Mouse (Mus musculus): Measurements from ENCODE around the gene Chchd6.

Chchd6 gene

DNA sequence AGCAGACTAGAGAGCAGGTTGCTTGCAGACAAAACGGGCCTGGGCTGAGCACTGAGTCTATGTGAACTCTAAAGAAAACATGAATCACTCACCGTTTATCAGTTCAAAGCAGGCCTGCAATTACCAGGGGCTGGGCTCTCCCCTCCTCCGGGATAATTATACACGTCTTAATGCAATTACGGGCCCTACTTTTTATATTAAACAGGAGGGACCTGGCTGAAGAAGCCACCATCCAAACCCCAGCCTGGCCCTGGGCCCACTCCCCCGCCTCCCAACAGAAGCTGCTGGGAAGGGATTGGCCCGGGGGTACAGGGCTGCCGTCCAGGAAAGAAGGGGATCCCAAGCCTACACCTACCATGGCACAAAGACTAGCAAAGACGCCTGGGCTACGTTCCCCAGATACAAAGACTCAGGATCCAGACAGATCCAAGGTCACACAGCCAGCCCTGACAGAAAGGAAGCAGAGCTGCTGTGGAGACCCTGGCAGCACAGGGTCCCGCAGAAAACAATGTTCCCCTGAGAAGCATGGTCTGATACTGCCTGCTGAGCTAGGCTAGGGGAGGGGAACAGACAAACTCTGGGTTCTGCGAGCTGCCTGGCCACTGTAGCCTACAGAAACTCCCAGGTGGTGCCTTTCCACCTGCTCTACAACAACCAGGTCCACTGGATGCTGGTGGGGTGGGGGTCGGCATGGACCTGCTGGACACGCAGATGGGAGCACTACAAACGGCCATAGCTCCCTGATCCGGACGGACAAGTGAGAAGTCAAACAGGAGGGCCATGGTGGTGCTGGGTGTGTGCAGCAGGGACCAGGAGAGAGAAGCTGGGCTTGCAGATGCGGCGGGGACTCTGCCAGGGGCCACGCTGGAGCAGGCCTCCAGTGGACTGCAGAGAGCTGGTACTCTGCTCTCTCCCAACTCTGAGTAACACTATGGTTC, 235.4 kb downstream of the Chchd6 start:
- DNase-seq (ENCODE audit: low read depth, low spot score), result no peak

DNA sequence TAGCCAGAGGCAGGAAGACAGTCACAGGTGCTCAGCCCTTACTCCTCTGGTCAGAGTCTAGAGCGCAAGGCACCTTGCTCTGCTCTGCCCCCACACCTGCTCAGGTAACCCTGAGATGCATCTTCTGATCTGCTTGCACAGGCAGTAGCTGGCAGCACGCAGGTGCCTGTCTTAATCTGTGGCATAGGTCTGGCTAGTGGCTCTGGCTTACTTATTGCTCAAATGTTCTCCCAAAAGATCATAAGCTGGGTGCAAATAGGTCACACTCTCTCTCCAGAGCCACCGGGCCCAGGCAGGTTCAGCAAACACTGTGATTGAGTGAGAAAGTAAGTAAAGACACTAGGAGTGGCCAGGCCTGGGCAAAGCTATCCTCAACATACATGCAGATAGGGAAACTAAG, 236.3 kb downstream of the Chchd6 start:
- DNase-seq (ENCODE audit: low read depth, low spot score), result no peak

GRCm38 (mm10) chr6:89355661-89356060, 239.8 kb downstream of the Chchd6 start:
- no peak for DNase-seq (ENCODE audit: low read depth, low spot score)

DNA sequence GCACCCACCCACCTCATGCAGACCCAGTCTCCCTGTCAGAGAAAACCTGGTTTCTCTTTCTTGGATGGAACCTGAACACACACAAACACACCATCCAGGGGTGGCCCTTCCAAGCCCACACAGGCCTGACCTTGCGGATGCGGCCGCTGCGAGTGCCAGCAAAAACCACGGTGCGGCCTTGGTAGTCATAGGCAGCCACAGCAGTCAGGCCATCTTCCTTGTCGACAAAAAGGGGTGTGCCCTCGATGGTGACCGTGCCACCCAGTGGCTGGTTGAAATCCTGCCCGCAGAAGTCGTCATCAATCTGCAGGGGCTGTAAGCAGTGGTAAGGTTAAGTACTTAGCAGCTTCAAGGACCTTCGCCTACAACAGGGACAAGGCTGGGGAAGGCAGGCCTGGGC, 240.7 kb downstream of the Chchd6 start:
- DNase-seq (ENCODE audit: low read depth, low spot score), result no peak

- no peak for DNase-seq (ENCODE audit: low read depth, low spot score)
Measured at GRCm38 (mm10) chr6:89354076-89354475, 241.4 kb downstream of the Chchd6 start.

DNA sequence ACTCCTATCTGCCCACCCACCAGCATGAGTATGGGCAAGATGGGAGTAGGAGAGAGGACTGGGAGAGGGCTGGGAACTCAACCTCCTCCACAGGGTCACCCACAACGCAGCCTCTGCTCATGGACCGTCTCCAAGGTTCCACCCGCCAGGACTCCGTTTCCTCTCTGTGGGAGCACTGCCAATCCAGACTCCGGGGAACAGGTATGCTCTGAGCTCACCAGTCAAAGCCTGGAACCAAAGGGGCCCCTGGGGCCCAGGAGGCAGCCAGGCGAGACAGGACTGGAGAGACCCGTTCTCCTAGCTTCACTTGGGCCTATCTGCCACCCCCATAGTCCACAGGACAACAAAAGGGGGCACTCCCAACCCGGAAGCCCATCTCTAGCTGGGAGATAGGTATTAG, 242.4 kb downstream of the Chchd6 start:
- DNase-seq (ENCODE audit: low read depth, low spot score), result no peak

DNA sequence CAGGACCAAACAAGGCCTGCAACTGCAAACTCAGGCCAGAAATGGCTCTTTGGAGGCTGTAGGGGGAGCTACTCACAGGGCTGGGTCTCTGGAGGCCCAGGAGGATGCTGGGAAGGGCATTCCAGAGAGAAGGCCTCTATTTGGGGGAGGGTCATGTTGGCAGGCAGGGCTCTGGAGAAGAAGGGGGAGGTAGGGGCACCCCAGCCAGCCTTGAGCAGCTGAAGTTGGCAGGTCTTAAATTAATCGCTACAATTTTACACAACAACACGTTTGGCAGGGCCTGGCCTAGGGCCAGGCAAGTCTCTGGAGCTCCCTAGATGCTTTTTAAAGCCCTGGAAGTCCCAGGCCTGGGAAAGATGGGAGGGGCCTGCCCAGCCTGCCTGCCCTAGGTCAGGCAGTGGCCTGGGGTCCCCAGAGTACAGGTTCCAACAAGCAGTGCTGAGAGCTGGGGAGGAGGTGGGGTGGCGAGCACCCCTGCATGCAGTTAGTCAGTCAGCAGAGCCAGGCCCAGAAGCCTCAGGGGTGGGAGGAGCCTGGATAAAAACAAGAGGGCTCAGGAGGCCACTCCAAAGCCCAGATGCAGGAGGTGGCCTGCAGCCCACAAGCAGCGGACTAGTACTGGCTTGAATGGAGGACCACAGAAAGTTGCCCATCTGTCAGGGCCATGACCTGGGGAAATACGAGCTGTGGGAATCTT, 243.9 kb downstream of the Chchd6 start:
- DNase-seq (ENCODE audit: low read depth, low spot score), result no peak

DNA sequence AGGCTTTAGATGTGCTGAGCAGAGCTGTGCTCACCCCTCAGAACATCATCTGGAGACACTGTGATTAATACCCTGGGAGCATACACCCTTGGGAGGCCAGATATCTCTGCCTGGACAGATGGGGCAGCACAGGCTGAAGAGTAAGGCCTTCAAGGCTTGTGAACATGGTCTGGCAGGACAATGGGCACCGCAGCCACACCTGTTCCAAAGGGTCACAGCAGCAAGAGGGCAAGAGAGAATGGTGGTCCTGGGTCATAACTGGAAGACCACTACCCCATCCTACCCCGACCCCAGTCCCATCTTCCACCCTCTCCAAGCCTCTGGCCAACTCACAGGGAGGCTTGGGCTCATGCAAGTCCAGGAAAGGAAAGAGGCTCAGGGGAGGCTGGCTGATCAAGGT, 244.9 kb downstream of the Chchd6 start:
- no peak for DNase-seq (ENCODE audit: low read depth, low spot score)

DNA sequence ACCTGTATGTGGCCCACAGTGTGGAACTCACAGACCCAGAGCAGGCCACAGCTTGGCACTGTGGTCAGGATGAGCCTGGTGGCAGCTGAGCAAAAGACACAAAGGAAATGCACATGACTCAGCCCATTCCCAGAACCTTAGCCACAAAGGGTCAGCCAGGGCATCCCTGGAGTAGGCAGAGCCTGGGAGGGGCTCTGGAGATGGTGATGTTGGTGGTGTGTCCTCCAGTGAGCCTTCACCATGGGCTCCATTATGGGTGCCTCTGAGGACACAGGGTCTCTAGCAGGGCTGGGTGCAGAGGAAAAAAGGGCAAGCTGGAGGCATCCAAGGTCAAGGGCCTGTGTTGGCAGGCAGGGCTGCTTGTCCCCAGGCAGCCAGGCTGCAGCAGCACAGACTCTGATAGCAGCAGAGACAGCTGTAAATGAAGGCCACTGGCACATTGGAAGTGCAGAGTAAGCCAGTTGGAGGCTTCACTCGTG, 245.4 kb downstream of the Chchd6 start:
- DNase-seq (ENCODE audit: low read depth, low spot score), result no peak

DNA sequence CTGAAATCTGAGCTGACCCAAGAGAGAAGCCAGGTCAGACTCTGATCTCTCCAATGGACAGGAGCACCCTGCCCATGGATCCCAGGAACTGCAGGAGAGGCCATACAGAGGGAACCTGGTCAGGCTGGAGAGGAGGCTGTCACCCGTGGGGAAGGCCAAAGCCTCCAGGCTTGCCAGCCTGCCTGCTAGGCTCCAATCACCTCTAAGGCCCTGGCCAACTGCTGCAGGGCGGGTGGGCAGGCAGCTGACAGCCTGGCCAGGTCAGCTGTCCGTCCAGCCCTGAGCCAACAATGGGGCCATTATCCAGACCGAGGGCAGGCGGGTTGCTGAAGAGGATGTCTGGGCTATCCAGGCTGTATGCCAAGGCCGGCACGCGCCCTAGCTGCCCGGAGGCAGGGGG, 247.1 kb downstream of the Chchd6 start:
- no peak for DNase-seq (ENCODE audit: low read depth, low spot score)

- DNase-seq (ENCODE audit: low read depth, low spot score), result no peak
Measured at GRCm38 (mm10) chr6:89347792-89348191, 247.7 kb downstream of the Chchd6 start.

DNA sequence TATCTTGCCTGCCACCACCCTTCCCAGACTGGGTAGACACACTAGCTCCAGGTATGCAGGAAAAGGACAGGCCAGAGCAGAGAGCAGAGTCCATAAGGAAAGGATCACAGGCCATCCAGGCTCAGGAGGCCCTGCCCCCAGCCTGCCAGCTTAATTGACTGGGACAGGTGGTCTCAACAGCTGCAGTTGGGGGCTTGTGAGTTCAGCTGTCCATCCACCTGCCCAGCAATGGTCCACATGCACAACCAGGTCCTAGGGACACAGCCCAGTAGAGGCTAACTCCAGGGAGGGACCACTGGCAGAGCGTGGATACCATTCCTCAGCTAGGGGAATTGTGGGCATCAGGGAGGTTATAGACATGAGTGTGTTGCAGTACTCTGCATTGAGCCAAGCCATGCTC, 249.6 kb downstream of the Chchd6 start:
- no peak for DNase-seq (ENCODE audit: low read depth, low spot score)

DNA sequence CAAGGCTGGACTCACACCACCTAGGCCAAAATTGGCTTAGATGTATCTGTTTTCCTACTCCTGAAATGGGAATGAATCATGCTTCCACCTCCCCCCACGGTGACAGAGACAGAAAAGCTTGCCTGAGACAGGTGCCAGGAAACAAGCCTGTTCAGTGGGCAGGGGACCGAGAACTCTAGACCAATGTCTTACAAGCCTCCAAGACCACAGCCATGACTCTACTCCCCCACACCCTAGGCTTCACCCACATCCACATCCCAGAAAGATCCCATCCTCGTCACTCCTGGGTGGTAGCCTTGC, 250.0 kb downstream of the Chchd6 start:
- no peak for DNase-seq (ENCODE audit: low read depth, low spot score)

GRCm38 (mm10) chr6:89344613-89345485, 250.6 kb downstream of the Chchd6 start:
- DNase-seq (ENCODE audit: low read depth, low spot score), result no peak

DNA sequence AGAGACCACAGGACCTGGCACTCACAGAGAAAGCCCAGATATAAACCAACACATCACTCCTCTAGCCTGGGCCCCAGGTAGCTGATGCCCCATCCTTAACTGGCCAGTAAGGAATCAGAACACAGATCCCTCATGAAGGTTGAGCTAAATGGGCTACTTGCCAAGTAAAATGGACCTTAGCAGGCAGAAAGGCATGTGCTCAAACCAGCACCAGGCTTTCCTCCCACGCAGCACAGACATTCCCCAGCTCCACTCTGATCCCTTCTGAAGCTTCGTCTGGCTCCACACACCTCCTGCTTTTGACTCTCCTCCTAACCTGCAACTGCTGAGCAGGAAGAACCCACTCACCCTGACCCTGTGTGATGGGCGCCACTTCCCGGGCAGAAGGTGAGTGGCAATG, 253.5 kb downstream of the Chchd6 start:
- no peak for DNase-seq (ENCODE audit: low read depth, low spot score)

GRCm38 (mm10) chr6:89339447-89339846, 256.0 kb downstream of the Chchd6 start:
- DNase-seq (ENCODE audit: low read depth, low spot score), result no peak

GRCm38 (mm10) chr6:89338733-89339132, 256.7 kb downstream of the Chchd6 start:
- DNase-seq (ENCODE audit: low read depth, low spot score), result no peak

DNA sequence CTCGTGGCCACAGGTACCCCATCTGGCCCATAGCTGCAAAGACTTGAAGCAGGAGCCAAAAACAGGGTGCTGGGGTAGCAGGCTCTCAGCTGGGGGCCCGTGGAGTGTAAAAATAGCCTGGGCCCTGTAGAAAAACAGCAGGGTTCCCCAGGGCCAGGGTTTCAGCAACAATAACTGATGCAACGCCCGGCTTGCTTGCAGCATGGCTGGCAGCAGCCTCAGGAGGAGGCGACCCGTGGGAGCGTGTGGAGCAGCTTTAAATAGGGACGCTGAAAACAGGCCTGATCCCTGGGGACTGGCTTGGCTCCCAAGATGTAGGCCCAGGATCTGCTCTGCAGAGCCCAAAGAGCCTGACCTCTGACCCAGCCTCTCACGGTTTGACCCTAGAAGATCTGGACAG, 257.9 kb downstream of the Chchd6 start:
- DNase-seq (ENCODE audit: low read depth, low spot score), result no peak

DNA sequence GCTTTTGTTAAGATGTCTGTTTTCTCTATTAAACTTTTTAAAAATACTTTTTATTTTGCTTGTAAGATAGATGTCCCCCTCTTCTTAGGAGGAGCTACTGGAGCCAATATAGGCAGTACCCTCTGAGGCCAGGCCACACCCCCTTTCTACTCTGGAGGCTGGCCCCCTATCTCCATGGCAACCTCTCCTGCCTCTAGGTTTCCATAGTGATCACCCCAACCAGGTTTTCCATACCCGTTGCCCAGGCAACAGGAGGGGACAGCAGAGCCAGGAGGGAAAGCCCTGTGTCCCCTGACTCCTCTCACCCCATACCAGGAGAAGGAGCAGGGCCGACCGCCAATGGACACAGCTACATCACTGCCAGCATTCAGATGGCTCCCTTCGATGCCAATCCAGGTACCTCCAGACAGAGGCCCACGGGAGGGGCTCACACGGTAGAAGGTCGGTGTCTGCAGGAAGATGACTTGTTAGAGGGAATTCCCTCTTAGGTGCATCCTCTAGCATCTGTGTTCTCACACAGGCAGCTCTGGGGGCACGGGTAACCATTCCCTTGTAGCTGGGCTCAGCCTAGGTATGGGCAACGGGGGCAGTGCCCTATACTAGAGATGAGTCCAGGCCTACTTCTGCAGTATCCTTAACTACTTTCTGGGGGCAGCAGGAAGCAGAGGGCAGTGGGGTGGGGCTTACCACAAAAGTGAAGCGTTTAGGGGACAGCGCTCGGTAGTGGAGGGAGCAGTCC, 261.3 kb downstream of the Chchd6 start:
- DNase-seq (ENCODE audit: low read depth, low spot score), result no peak
